Comparison of ENCODE assay signal across 8 mouse cellular contexts in the genomic region with DNA sequence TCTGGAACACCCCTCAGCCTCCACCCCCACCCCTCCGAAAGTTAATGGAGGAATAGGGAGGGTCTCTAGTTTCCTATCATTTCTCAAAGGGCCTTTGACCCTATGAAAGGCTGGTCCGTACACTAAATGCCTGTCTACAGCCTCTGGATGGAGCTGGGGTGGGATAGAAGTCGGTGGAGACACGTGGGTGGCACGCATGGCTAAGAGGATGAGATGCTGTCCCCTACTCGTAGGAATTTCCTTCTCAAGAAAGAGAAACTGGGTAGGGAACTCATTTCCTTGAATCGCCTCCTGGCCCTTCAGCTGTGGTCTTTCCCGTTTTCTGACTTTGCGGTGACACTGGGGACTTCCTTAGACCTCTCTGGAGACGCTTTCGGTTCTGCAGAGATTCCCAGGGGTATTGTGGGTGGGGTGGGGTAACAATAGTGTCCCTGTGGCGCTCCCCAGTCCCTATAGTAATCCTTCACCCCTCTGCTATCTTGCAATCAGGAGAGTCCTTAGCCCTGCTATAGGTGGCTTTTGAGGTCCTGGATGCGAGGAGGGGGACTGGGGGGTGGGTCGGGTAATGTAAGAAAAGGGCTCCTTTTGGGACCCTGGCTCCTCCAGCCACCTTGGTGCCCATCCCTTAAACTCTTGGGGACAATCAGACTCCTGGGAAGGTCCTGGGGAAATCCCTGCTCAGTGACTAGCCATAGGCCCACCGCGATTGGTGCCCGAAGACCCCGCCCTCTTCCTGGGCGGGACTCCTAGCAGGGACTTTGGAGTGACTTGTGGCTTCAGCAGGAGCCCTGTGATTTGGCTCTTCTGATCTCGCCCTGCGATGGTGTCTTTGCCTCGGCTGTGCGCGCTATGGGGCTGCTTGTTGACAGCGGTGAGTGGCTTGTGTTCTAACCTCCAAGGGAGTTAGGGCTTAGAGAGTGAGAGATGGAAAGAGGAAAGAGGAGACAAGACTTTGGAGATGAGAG. TPM values are rescaled to one million over a fixed set of nuclear protein-coding genes. Genes with fewer than 3 reads are reported as not detected.
DNase-seq lines count a peak whose midpoint lies in the region; ATAC-seq and TF ChIP-seq lines count a peak whose summit lies in the region.

A gene (plus strand): TSS at position 740 of the 965 bp plus-strand sequence.

- no peaks in the 10 kb centered on the region for H3K36me3 ChIP-seq in embryonic facial prominence, embryonic 10.5 days (replicated peaks)
- no peaks in the 10 kb centered on the region for H3K36me3 ChIP-seq in heart, embryonic 11.5 days (ENCODE audit: control insufficient read depth, insufficient read depth, low read length)
- H3K36me3 ChIP-seq in kidney, adult 2 months (ENCODE audit: control insufficient read depth, insufficient read depth, low read length): no peaks in the 10 kb centered on the region
- no peaks in the 10 kb centered on the region for H3K36me3 ChIP-seq in lung, embryonic 15.5 days

- H3K27ac ChIP-seq in embryonic facial prominence, embryonic 10.5 days (replicated peaks): peak within 1 kb of the TSS; percentile 51
- 0 out of 2 replicates have a peak within 1 kb of the TSS, but pooled peaks have one; percentile 1 for H3K27ac ChIP-seq in heart, embryonic 11.5 days (ENCODE audit: low read depth, low read length)
- peak within 1 kb of the TSS; percentile 42; the same call in 1 of the 2 replicates for H3K27ac ChIP-seq in kidney, adult 2 months (ENCODE audit: insufficient read depth, low read depth, low read length)
- peak within 1 kb of the TSS; percentile 57 for H3K27ac ChIP-seq in lung, embryonic 15.5 days

- peaks cover 39% of the 10 kb centered on the region for H3K4me1 ChIP-seq in embryonic facial prominence, embryonic 10.5 days
- H3K4me1 ChIP-seq in heart, embryonic 11.5 days (ENCODE audit: control insufficient read depth, insufficient read depth, low read length): peaks cover 12% of the 10 kb centered on the region; the same call in 1 of the 2 replicates
- H3K4me1 ChIP-seq in kidney, adult 2 months (ENCODE audit: control insufficient read depth, insufficient read depth, low read length): no peaks in the 10 kb centered on the region
- peaks cover 34% of the 10 kb centered on the region for H3K4me1 ChIP-seq in lung, embryonic 15.5 days

- H3K4me3 ChIP-seq in embryonic facial prominence, embryonic 10.5 days: peak within 1 kb of the TSS; percentile 55
- peak within 1 kb of the TSS; percentile 47 for H3K4me3 ChIP-seq in heart, embryonic 11.5 days (ENCODE audit: low read depth, low read length)
- peak within 1 kb of the TSS; percentile 48 for H3K4me3 ChIP-seq in kidney, adult 2 months (ENCODE audit: insufficient read depth, low read depth, low read length)
- H3K4me3 ChIP-seq in lung, embryonic 15.5 days: peak within 1 kb of the TSS; percentile 46

- peak within 1 kb of the TSS; percentile 34 for H3K9ac ChIP-seq in heart, embryonic 11.5 days (ENCODE audit: low read depth, low read length)
- H3K9ac ChIP-seq in lung, embryonic 15.5 days: peak within 1 kb of the TSS; percentile 34

- peak; percentile 34 for TF ChIP-seq POLR2A in kidney, adult 2 months (IDR thresholded peaks at IDR 0.05; ENCODE audit: low read depth, low read length)

- peak; percentile 89 for DNase-seq in ZHBTc4 (ENCODE audit: low read depth, low spot score)
- peak; percentile 82 for DNase-seq in embryonic facial prominence, embryonic 10.5 days (ENCODE audit: low spot score)
- peak; percentile 88 for DNase-seq in kidney, adult 2 months
- DNase-seq in right cerebral cortex, postnatal 4 days: no peak

- no peak for TF ChIP-seq CTCF in kidney, adult 2 months (conservative IDR thresholded peaks at IDR 0.05; ENCODE audit: insufficient read depth, insufficient read length, low read depth, low read length)

- peak; percentile 76; the same call in 1 of the 2 replicates for ATAC-seq in heart, embryonic 11.5 days (replicated peaks; ENCODE audit: insufficient number of reproducible peaks, low FRiP score, low TSS enrichment)
- peak; percentile 90 for ATAC-seq in lung, embryonic 15.5 days (ENCODE audit: borderline replicate concordance, extremely low read depth, low FRiP score, low TSS enrichment)
- ATAC-seq in neutrophil, adult 5-6 weeks (ENCODE audit: extremely low read depth, insufficient number of reproducible peaks, low FRiP score, poor library complexity, severe bottlenecking): peak; percentile 73
- ATAC-seq in erythroid progenitor cell, adult 5-6 weeks (replicated peaks; ENCODE audit: low FRiP score, poor library complexity, severe bottlenecking): no peak

- no peaks in the 10 kb centered on the region for H3K9me3 ChIP-seq in embryonic facial prominence, embryonic 10.5 days
- H3K9me3 ChIP-seq in heart, embryonic 11.5 days (replicated peaks; ENCODE audit: control insufficient read depth, low read length): no peaks in the 10 kb centered on the region
- no peaks in the 10 kb centered on the region for H3K9me3 ChIP-seq in lung, embryonic 15.5 days

- peaks cover 29% of the 10 kb centered on the region; the same call in 1 of the 2 replicates for H3K27me3 ChIP-seq in embryonic facial prominence, embryonic 10.5 days (replicated peaks; ENCODE audit: low read depth, poor library complexity, severe bottlenecking)
- H3K27me3 ChIP-seq in heart, embryonic 11.5 days (ENCODE audit: control insufficient read depth, insufficient read depth, low read length): peaks cover 7% of the 10 kb centered on the region; the same call in 1 of the 2 replicates
- H3K27me3 ChIP-seq in kidney, adult 2 months (replicated peaks; ENCODE audit: control insufficient read depth, insufficient read depth, low read length): no peaks in the 10 kb centered on the region
- H3K27me3 ChIP-seq in lung, embryonic 15.5 days: peaks cover 3% of the 10 kb centered on the region; the same call in 1 of the 2 replicates

- WGBS in embryonic facial prominence, embryonic 10.5 days: 14% methylated on average over 25 of the region's 25 CpGs
- 12% methylated on average over 25 of the region's 25 CpGs for WGBS in heart, embryonic 11.5 days (ENCODE audit: insufficient replicate concordance)
- 11% methylated on average over 25 of the region's 25 CpGs for WGBS in kidney, adult 2 months
- WGBS in lung, embryonic 15.5 days: 12% methylated on average over 25 of the region's 25 CpGs

- peak within 1 kb of the TSS; percentile 63 for H3K4me2 ChIP-seq in heart, embryonic 11.5 days
- H3K4me2 ChIP-seq in lung, embryonic 15.5 days: peak within 1 kb of the TSS; percentile 63

RNA-seq across cellular contexts. Expression of the gene that starts here (rescaled TPM):
- polyA plus RNA-seq in embryonic facial prominence, embryonic 10.5 days (2016; fragmentation: Nextera tagmentation; extraction: Ambion mirVana): 5.0 and 6.2 TPM in 2 replicates
- polyA plus RNA-seq in heart, embryonic 11.5 days (2014; fragmentation: Nextera tagmentation; extraction: Ambion mirVana): 9.6 and 9.7 TPM in 2 replicates
- polyA plus RNA-seq in kidney, adult 2 months (2012; rRNA removed): 6.1 and 11.2 TPM in 2 replicates
- polyA plus RNA-seq in lung, embryonic 15.5 days (2015; fragmentation: Nextera tagmentation; extraction: Ambion mirVana): 30.2 and 35.4 TPM in 2 replicates
- 63.9 and 81.2 TPM in 2 replicates for total RNA-seq in neutrophil, adult 5-6 weeks (2017)
- 5.0 TPM in 1 of 2 replicates, not detected in the other for total RNA-seq in erythroid progenitor cell, adult 5-6 weeks (2015; ENCODE audit: low replicate concordance)
- 0.08 and 3.6 TPM in 2 replicates for total RNA-seq in erythroid progenitor cell, adult 5-6 weeks (2017; ENCODE audit: low replicate concordance)

Comparison
In these comparisons a context has a peak if more than half of its experiments do, and no peak if none do; other contexts are left out.
1. RNA of the gene that starts here (total RNA-seq): 63.9 to 81.2 TPM in neutrophil, adult 5-6 weeks; 0.08 to 5.0 TPM in erythroid progenitor cell, adult 5-6 weeks; every median in the first group is over 10 times any median in the second.
2. H3K27ac ChIP-seq: peak in every context shown above with its lines; median percentile 57 in lung, embryonic 15.5 days; 51 in embryonic facial prominence, embryonic 10.5 days; 42 in kidney, adult 2 months; 1 in heart, embryonic 11.5 days.
3. Peak in every context shown above with its lines, with median percentiles within 50 percentile points of each other: H3K4me3 ChIP-seq.